Mouse (Mus musculus) liver, postnatal 0 days (tissue): Measurements from ENCODE around the gene Shtn1.

Experiments used
- CTCF ChIP-seq: sonication (generic); IDR thresholded peaks from 2 replicates; pipeline ENCODE4 v1.5.1; 2016; ENCODE audit warnings: antibody characterized with exemption, low read depth
- EP300 ChIP-seq: IDR thresholded peaks from 2 replicates; pipeline ENCODE4 v1.6.1; 2016; ENCODE audit warnings: antibody characterized with exemption, low read depth, mild to moderate bottlenecking

GRCm38 (mm10) chr19:58980056-58980440, 95.9 kb downstream of the Shtn1 start:
- TF ChIP-seq CTCF (no peak), EP300 (no peak)
